Mouse (Mus musculus): ENCODE data around the gene Tph1.

Tph1 gene

GRCm38 (mm10) chr7:46648431-46649140, 23.8 kb downstream of the Tph1 start:
- no peak for DNase-seq (ENCODE audit: low spot score)

- no peak for DNase-seq (ENCODE audit: low spot score)
These were observed 29.2 kb downstream of the Tph1 start for GRCm38 (mm10) chr7:46643172-46643571.

- no peak for DNase-seq (ENCODE audit: low spot score)
These were observed 32.3 kb downstream of the Tph1 start for GRCm38 (mm10) chr7:46640062-46640461.

GRCm38 (mm10) chr7:46639692-46640031, 32.7 kb downstream of the Tph1 start, which contains the start of gene Sergef:
Gene Sergef, minus strand, starts transcription at chr7:46639807.
- DNase-seq (ENCODE audit: low spot score) = peak; percentile 80

- no peak for DNase-seq (ENCODE audit: low spot score)
These were observed 33.2 kb downstream of the Tph1 start for GRCm38 (mm10) chr7:46638889-46639691.

- DNase-seq (ENCODE audit: low spot score) = no peak
These were observed 43.9 kb downstream of the Tph1 start for GRCm38 (mm10) chr7:46628375-46628975.

GRCm38 (mm10) chr7:46623979-46624378, 48.4 kb downstream of the Tph1 start:
- no peak for DNase-seq (ENCODE audit: low spot score)

GRCm38 (mm10) chr7:46618416-46619110, 53.8 kb downstream of the Tph1 start:
- DNase-seq (ENCODE audit: low spot score) = no peak

GRCm38 (mm10) chr7:46616429-46617005, 55.8 kb downstream of the Tph1 start:
- DNase-seq (ENCODE audit: low spot score) = no peak

- DNase-seq (ENCODE audit: low spot score) = no peak
These were observed 56.9 kb downstream of the Tph1 start for GRCm38 (mm10) chr7:46615256-46615977.

GRCm38 (mm10) chr7:46614263-46614662, 58.1 kb downstream of the Tph1 start:
- DNase-seq (ENCODE audit: low spot score) = no peak

- no peak for DNase-seq (ENCODE audit: low spot score)
These were observed 59.2 kb downstream of the Tph1 start for GRCm38 (mm10) chr7:46613091-46613490.

GRCm38 (mm10) chr7:46612421-46612937, 59.9 kb downstream of the Tph1 start:
- DNase-seq (ENCODE audit: low spot score) = no peak

- DNase-seq (ENCODE audit: low spot score) = no peak
These were observed 60.4 kb downstream of the Tph1 start for GRCm38 (mm10) chr7:46611970-46612369.

- DNase-seq (ENCODE audit: low spot score) = no peak
These were observed 63.0 kb downstream of the Tph1 start for GRCm38 (mm10) chr7:46609317-46609716.

GRCm38 (mm10) chr7:46607428-46608055, 64.8 kb downstream of the Tph1 start:
- no peak for DNase-seq (ENCODE audit: low spot score)

- DNase-seq (ENCODE audit: low spot score) = peak; percentile 79
These were observed 65.3 kb downstream of the Tph1 start for GRCm38 (mm10) chr7:46607031-46607426.

- peak; percentile 75 for DNase-seq (ENCODE audit: low spot score)
These were observed 65.8 kb downstream of the Tph1 start for GRCm38 (mm10) chr7:46606391-46607030.

- DNase-seq (ENCODE audit: low spot score) = no peak
These were observed 69.3 kb downstream of the Tph1 start for GRCm38 (mm10) chr7:46603051-46603450.

- no peak for DNase-seq (ENCODE audit: low spot score)
These were observed 70.3 kb downstream of the Tph1 start for GRCm38 (mm10) chr7:46602079-46602478.
